Mouse (Mus musculus): Measurements from ENCODE around the gene B430218F22Rik.

GRCm38 (mm10) chr13:118411297-118411992 is 25.0 kb downstream of the B430218F22Rik start:
- TF ChIP-seq CTCF (IDR thresholded peaks at IDR 0.05; ENCODE audit: extremely low read depth, insufficient read length, insufficient replicate concordance, low read depth, low read length) (no peak), POLR2A (IDR thresholded peaks at IDR 0.05; ENCODE audit: low read depth, low read length) (no peak)

Data from small intestine, adult 2 months (tissue).